Mouse (Mus musculus) liver, postnatal 0 days (tissue): ENCODE results near the gene Mtm1. TPM values are rescaled to one million over a fixed set of nuclear protein-coding genes. Genes with fewer than 3 reads are reported as not detected.

Experiments
- ATAC-seq: fragments of 200-750 bp; cut with Nextera tagmentation; 2 replicates; pipeline ENCODE4 v1.8.0; 2017; ENCODE audit warnings: mild to moderate bottlenecking, moderate library complexity
- DNase-seq: peaks from one replicate; pipeline ENCODE4 v3.0.0-alpha.2; 2016
- H3K27ac ChIP-seq: fragments of 300-500 bp; sonication (generic); 2 replicates; pipeline ENCODE4 v1.5.1; 2014; ENCODE audit warnings: antibody characterized with exemption, moderate library complexity, mild to moderate bottlenecking, low read depth
- H3K27me3 ChIP-seq: fragments of 300-500 bp; sonication (generic); 2 replicates; pipeline ENCODE4 v1.6.1; 2014; ENCODE audit warnings: low read length, control low read depth, mixed read lengths; ENCODE audit not compliant: insufficient read depth
- H3K36me3 ChIP-seq: fragments of 300-500 bp; sonication (generic); replicated peaks from 2 replicates; pipeline ENCODE4 v1.6.1; 2014; ENCODE audit warnings: mild to moderate bottlenecking, control low read depth, low read length, moderate library complexity, mixed read lengths; ENCODE audit not compliant: insufficient read depth
- H3K4me1 ChIP-seq: fragments of 300-500 bp; sonication (generic); 2 replicates; pipeline ENCODE4 v1.6.1; 2014; ENCODE audit warnings: antibody characterized with exemption, mild to moderate bottlenecking, control low read depth; ENCODE audit not compliant: insufficient read depth
- H3K4me2 ChIP-seq: fragments of 300-500 bp; sonication (generic); 2 replicates; pipeline ENCODE4 v1.6.1; 2014; ENCODE audit warnings: low read depth, mild to moderate bottlenecking, low read length, moderate library complexity, mixed read lengths
- H3K4me3 ChIP-seq: fragments of 300-500 bp; sonication (generic); 2 replicates; pipeline ENCODE4 v1.5.1; 2014; ENCODE audit warnings: low read depth, low read length
- H3K9ac ChIP-seq: fragments of 300-500 bp; sonication (generic); replicated peaks from 2 replicates; pipeline ENCODE4 v1.6.1; 2014; ENCODE audit warnings: mild to moderate bottlenecking, moderate library complexity
- H3K9me3 ChIP-seq: fragments of 300-500 bp; sonication (generic); 2 replicates; pipeline ENCODE4 v1.6.1; 2016; ENCODE audit warnings: mild to moderate bottlenecking, control low read depth, low read length, mixed read lengths
- CTCF ChIP-seq: sonication (generic); IDR thresholded peaks from 2 replicates; pipeline ENCODE4 v1.5.1; 2016; ENCODE audit warnings: antibody characterized with exemption, low read depth
- EP300 ChIP-seq: IDR thresholded peaks from 2 replicates; pipeline ENCODE4 v1.6.1; 2016; ENCODE audit warnings: antibody characterized with exemption, low read depth, mild to moderate bottlenecking
- WGBS: fragments of 180-500 bp; shearing (Covaris S2); extraction: QIAGEN DNeasy Blood & Tissue Kit; methylation state at CpG from one replicate; pipeline ENCODE4 v1.1.7; 2014; ENCODE audit not compliant: insufficient replicate concordance; 5-methylcytosine and 5-hydroxymethylcytosine counted together
- polyA plus RNA-seq: library from polyadenylated mRNA; unstranded; fragments of >200 nt; fragmentation: Nextera tagmentation; extraction: Ambion mirVana; gene quantifications from 2 replicates; pipeline ENCODE4 v1.2.1, GENCODE M21; 2015

Mtm1 gene
- 6.0 and 6.8 TPM in 2 replicates for polyA plus RNA-seq

DNA sequence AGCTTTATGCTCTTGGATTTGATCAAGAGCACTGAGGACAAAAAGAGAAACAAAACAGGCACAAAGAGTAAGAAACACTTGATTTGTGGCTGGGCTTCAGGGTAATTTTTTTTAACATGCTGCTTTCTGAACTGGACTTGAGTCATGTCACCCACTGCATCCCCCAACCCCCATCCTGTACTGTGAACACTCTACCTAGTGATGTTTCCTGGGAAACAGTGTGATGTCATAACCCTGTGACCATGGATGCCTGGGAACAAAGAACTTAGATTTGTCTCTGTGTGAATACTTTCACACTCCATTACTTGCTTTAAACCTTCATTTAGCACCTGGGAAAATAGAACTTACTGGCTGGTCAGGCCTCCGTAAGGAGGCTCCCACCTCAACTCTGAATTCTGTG, at the start of gene Mtm1:
Mtm1 (plus strand) TSS at position 301 of the 400 bp plus-strand sequence.
- TF ChIP-seq EP300 (no peak), CTCF (no peak)
- Histone ChIP-seq H3K4me3 (no peak within 1 kb of the TSS), H3K9ac (no peak within 1 kb of the TSS), H3K4me1 (no peaks in the 10 kb centered on the region), H3K9me3 (no peaks in the 10 kb centered on the region), H3K36me3 (no peaks in the 10 kb centered on the region), H3K4me2 (no peak within 1 kb of the TSS), H3K27me3 (no peaks in the 10 kb centered on the region), H3K27ac (no peak within 1 kb of the TSS)
- DNase-seq (no peak), ATAC-seq (no peak)
- WGBS, result 68% methylated on average over 1 of the region's 1 CpGs

DNA sequence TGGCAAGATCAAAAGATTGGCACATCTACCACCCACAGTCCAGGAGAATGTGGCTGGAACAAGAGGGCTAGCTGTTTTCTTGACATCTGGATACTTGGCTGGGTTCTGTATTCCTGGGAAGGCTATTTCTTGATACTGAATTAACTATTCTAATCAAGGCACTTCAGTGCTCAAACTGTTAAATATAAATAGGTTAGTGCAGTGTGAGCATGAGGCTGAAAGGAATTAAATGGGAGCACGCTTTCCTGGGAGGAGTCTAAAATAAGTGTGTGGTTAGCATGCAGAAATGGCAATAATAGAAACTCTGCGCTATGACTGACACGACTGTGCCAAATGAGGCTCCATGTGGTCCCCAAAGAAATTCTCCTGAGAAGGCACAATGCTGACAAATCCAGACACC, 29.0 kb upstream of the Mtm1 start:
- ATAC-seq, result no peak
- H3K4me3 ChIP-seq, result no peak overlapping the region
- no peaks in the 10 kb centered on the region for H3K9me3 ChIP-seq
- no peak overlapping the region for H3K9ac ChIP-seq
- no peak overlapping the region for H3K4me2 ChIP-seq
- WGBS, result 77% methylated on average over 3 of the region's 3 CpGs
- peaks cover 5% of the 10 kb centered on the region; the same call in 1 of the 2 replicates for H3K27me3 ChIP-seq
- DNase-seq, result no peak
- H3K27ac ChIP-seq, result no peak overlapping the region
- H3K4me1 ChIP-seq, result no peaks in the 10 kb centered on the region
- TF ChIP-seq CTCF (no peak), EP300 (no peak)
- H3K36me3 ChIP-seq, result no peaks in the 10 kb centered on the region

DNA sequence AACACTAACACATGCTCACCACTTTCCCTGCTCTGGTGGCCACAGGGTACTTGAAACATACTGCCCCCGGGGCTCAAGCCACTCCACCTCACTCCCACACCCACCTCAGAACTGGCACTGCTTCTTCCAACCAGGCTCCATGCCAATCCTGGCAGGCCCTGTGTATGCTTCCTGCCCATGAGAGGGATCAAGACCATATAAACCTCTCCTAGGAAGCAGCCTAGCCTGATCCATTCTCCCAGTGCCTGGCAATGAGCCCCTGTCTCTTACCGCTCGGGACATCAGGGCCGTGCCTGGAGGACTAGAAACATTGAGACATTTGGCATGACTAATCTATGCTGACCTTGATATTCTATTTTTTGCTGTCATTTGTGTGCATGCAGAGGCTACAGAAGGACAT, 26.9 kb upstream of the Mtm1 start:
- no peak overlapping the region for H3K4me3 ChIP-seq
- DNase-seq (no peak), ATAC-seq (no peak)
- no peak for TF ChIP-seq EP300
- no peak for TF ChIP-seq CTCF
- no peak overlapping the region for H3K4me2 ChIP-seq
- H3K27ac ChIP-seq, result no peak overlapping the region
- no peaks in the 10 kb centered on the region for H3K4me1 ChIP-seq
- no peaks in the 10 kb centered on the region for H3K36me3 ChIP-seq
- H3K9ac ChIP-seq, result no peak overlapping the region
- 89% methylated on average over 4 of the region's 4 CpGs for WGBS
- H3K27me3 ChIP-seq, result peaks cover 5% of the 10 kb centered on the region; the same call in 1 of the 2 replicates
- H3K9me3 ChIP-seq, result no peaks in the 10 kb centered on the region

DNA sequence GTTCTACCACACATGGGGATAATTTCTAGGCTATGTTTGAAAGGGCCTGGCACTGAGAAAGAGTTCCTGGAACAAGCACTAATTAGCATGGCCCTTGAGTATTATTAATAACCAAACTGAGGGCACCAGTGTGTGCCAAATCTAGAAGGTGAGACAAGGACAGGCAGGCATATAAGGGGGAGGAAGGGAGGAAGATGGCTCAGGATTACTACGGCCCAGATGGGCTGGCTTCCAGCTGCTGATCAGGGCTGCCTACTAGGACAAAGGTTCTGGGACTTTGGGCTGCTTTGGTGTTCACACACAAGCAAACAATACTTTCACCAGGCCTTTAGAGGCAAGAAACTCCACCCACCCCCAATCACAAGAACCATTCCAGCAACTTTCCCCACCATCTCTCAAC, 24.2 kb upstream of the Mtm1 start:
- H3K9ac ChIP-seq, result no peak overlapping the region
- TF ChIP-seq CTCF (no peak), EP300 (no peak)
- no peaks in the 10 kb centered on the region for H3K4me1 ChIP-seq
- H3K4me3 ChIP-seq, result no peak overlapping the region
- WGBS, result 56% methylated on average over 1 of the region's 1 CpGs
- H3K27ac ChIP-seq, result no peak overlapping the region
- no peaks in the 10 kb centered on the region for H3K9me3 ChIP-seq
- no peak overlapping the region for H3K4me2 ChIP-seq
- ATAC-seq, result peak; percentile 62; the same call in 1 of the 2 replicates
- H3K27me3 ChIP-seq, result peaks cover 2% of the 10 kb centered on the region; the same call in 1 of the 2 replicates
- H3K36me3 ChIP-seq, result no peaks in the 10 kb centered on the region
- DNase-seq, result peak; percentile 16

DNA sequence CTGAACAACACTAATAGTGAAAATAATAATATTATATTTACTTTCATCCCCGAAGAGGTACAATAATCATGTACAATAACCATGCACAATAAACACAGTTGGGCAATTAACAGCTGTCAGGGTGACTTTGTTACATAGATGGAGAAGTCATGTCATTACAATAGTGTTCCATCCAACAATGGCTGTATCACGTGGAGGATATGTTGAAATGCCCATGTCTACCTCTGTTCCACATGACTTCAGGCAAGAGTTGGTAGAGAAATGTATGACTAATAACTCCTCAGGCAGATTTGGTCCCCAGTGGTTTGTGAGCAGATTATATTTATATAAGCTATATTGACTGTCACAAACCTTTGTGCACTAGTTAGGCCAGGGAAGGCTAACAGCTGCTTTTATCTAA, 5.8 kb upstream of the Mtm1 start:
- no peak for TF ChIP-seq CTCF
- no peak for TF ChIP-seq EP300

DNA sequence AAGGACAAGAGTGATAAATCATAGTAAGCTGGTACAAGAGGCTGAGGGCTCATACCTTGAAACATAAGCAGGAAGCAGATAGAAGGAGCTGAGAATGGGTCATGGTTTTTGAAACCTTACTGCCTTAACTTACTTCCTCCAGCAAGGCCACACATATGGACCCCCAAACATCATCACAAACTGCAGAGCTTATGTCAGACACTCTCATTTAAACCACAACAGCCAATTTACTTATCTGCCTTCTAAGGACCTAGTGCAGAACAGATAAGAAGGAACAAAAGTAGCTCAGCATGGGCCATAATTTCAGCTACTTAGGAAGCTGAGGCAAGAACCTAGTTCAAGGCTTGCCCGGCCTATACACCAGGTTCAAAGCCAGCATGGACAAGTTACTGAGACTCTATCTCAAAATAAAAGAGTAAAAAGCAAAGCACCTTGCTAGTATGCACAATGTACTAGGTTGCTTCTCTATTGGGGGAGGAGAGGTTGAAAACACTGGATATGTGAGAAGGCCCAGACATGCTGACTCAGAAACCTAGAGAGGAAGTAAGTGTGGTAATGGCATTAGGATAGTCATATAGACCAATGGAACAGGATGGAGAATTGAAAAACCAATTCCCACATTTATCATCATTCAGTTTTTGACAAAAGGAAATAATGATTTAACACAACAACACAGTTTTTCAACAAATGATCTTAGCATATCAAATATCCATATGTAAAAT, 4.6 kb upstream of the Mtm1 start:
- no peak for ATAC-seq
- H3K27me3 ChIP-seq, result no peaks in the 10 kb centered on the region
- no peaks in the 10 kb centered on the region for H3K36me3 ChIP-seq
- WGBS, result 70% methylated on average over 1 of the region's 1 CpGs
- no peak for DNase-seq
- no peak overlapping the region for H3K27ac ChIP-seq
- no peak overlapping the region for H3K9ac ChIP-seq
- TF ChIP-seq CTCF (no peak), EP300 (no peak)
- H3K4me1 ChIP-seq, result no peaks in the 10 kb centered on the region
- H3K9me3 ChIP-seq, result no peaks in the 10 kb centered on the region
- H3K4me3 ChIP-seq, result no peak overlapping the region
- H3K4me2 ChIP-seq, result no peak overlapping the region

More for the DNA sequence above, 5.8 kb upstream of the Mtm1 start:
- Histone ChIP-seq H3K4me1 (no peaks in the 10 kb centered on the region), H3K9ac (no peak overlapping the region), H3K27ac (no peak overlapping the region), H3K4me3 (no peak overlapping the region), H3K27me3 (no peaks in the 10 kb centered on the region), H3K36me3 (no peaks in the 10 kb centered on the region), H3K4me2 (no peak overlapping the region), H3K9me3 (no peaks in the 10 kb centered on the region)
- WGBS, result 57% methylated on average over 2 of the region's 2 CpGs
- DNase-seq (no peak), ATAC-seq (no peak)
